Mouse (Mus musculus) kidney, embryonic 14.5 days (tissue): ENCODE data around the gene Mnt. TPM values are rescaled to one million over a fixed set of nuclear protein-coding genes. Genes with fewer than 3 reads are reported as not detected.

ENCODE experiments used
- ATAC-seq: fragments of 200-750 bp; cut with Nextera tagmentation; 2 replicates; pipeline ENCODE4 v1.8.0; 2017; ENCODE audit warnings: moderate number of reproducible peaks, mild to moderate bottlenecking, moderate TSS enrichment, moderate library complexity; ENCODE audit not compliant: low FRiP score, low TSS enrichment
- H3K27ac ChIP-seq: fragments of 300-500 bp; sonication (generic); 2 replicates; pipeline ENCODE4 v1.5.1; 2014; ENCODE audit warnings: low read depth, mild to moderate bottlenecking, low read length, moderate library complexity, mixed read lengths
- H3K27me3 ChIP-seq: fragments of 300-500 bp; sonication (generic); 2 replicates; pipeline ENCODE4 v1.6.1; 2014; ENCODE audit warnings: mild to moderate bottlenecking, low read length; ENCODE audit not compliant: control insufficient read depth, insufficient read depth
- H3K36me3 ChIP-seq: fragments of 300-500 bp; sonication (generic); 2 replicates; pipeline ENCODE4 v1.6.1; 2014; ENCODE audit warnings: low read length, mixed read lengths; ENCODE audit not compliant: control insufficient read depth, insufficient read depth
- H3K4me1 ChIP-seq: fragments of 300-500 bp; sonication (generic); 2 replicates; pipeline ENCODE4 v1.6.1; 2014; ENCODE audit warnings: low read length, mixed read lengths; ENCODE audit not compliant: control insufficient read depth, insufficient read depth
- H3K4me2 ChIP-seq: fragments of 300-500 bp; sonication (generic); replicated peaks from 2 replicates; pipeline ENCODE4 v1.6.1; 2014; ENCODE audit warnings: low read depth, mild to moderate bottlenecking, low read length
- H3K4me3 ChIP-seq: fragments of 300-500 bp; sonication (generic); 2 replicates; pipeline ENCODE4 v1.5.1; 2014; ENCODE audit warnings: mild to moderate bottlenecking, low read length
- H3K9ac ChIP-seq: fragments of 300-500 bp; sonication (generic); 2 replicates; pipeline ENCODE4 v1.6.1; 2014; ENCODE audit warnings: low read depth, mild to moderate bottlenecking, low read length, moderate library complexity
- H3K9me3 ChIP-seq: fragments of 300-500 bp; sonication (generic); 2 replicates; pipeline ENCODE4 v1.6.1; 2016; ENCODE audit warnings: low read length; ENCODE audit not compliant: control insufficient read depth
- WGBS: fragments of 180-500 bp; shearing (Covaris S2); extraction: QIAGEN DNeasy Blood & Tissue Kit; methylation state at CpG from one replicate; pipeline ENCODE4 v1.1.7; 2014; 5-methylcytosine and 5-hydroxymethylcytosine counted together
- polyA plus RNA-seq: library from polyadenylated mRNA; unstranded; fragments of >200 nt; fragmentation: Nextera tagmentation; extraction: Ambion mirVana; gene quantifications from 2 replicates; pipeline ENCODE4 v1.2.1, GENCODE M21; 2014

Gene Mnt
- polyA plus RNA-seq, 1 experiment from 2014 or later: 6.6 TPM

- 63% methylated on average over 4 of the region's 4 CpGs for WGBS
- no peak for ATAC-seq
- no peaks in the 10 kb centered on the region for H3K27me3 ChIP-seq
These were observed 39.8 kb downstream of the Mnt start for GRCm38 (mm10) chr11:74870544-74870943.

GRCm38 (mm10) chr11:74870991-74871622 lies 40.4 kb downstream of the Mnt start:
- H3K27me3 ChIP-seq: no peaks in the 10 kb centered on the region
- no peak overlapping the region for H3K9ac ChIP-seq
- 34% methylated on average over 12 of the region's 12 CpGs for WGBS
- H3K4me2 ChIP-seq: no peak overlapping the region
- no peak for ATAC-seq
- peaks cover 6% of the 10 kb centered on the region; the same call in 1 of the 2 replicates for H3K4me1 ChIP-seq
- no peak overlapping the region for H3K27ac ChIP-seq
- H3K4me3 ChIP-seq: no peak overlapping the region
- H3K36me3 ChIP-seq: no peaks in the 10 kb centered on the region
- H3K9me3 ChIP-seq: no peaks in the 10 kb centered on the region

More at GRCm38 (mm10) chr11:74870544-74870943, 39.8 kb downstream of the Mnt start:
- Histone ChIP-seq H3K9ac (no peak overlapping the region), H3K4me2 (no peak overlapping the region), H3K4me3 (no peak overlapping the region), H3K9me3 (no peaks in the 10 kb centered on the region), H3K36me3 (no peaks in the 10 kb centered on the region), H3K27ac (no peak overlapping the region), H3K4me1 (peaks cover 6% of the 10 kb centered on the region; the same call in 1 of the 2 replicates)

- WGBS: 36% methylated on average over 3 of the region's 3 CpGs
- no peak overlapping the region for H3K4me2 ChIP-seq
- H3K36me3 ChIP-seq: no peaks in the 10 kb centered on the region
- H3K9ac ChIP-seq: no peak overlapping the region
- ATAC-seq: peak; percentile 70; the same call in 1 of the 2 replicates
- H3K4me1 ChIP-seq: peaks cover 6% of the 10 kb centered on the region; the same call in 1 of the 2 replicates
- no peak overlapping the region for H3K4me3 ChIP-seq
- no peaks in the 10 kb centered on the region for H3K9me3 ChIP-seq
- no peak overlapping the region for H3K27ac ChIP-seq
- H3K27me3 ChIP-seq: no peaks in the 10 kb centered on the region
These were observed 43.9 kb downstream of the Mnt start for GRCm38 (mm10) chr11:74874630-74875029.

GRCm38 (mm10) chr11:74876801-74877200 lies 46.1 kb downstream of the Mnt start:
- Histone ChIP-seq H3K27ac (no peak overlapping the region), H3K9ac (no peak overlapping the region), H3K4me2 (no peak overlapping the region), H3K27me3 (no peaks in the 10 kb centered on the region), H3K36me3 (no peaks in the 10 kb centered on the region), H3K9me3 (no peaks in the 10 kb centered on the region), H3K4me3 (no peak overlapping the region), H3K4me1 (peaks cover 2% of the 10 kb centered on the region; the same call in 1 of the 2 replicates)
- peak; percentile 63 for ATAC-seq
- WGBS: 3% methylated on average over 9 of the region's 9 CpGs

- H3K9me3 ChIP-seq: no peaks in the 10 kb centered on the region
- H3K4me2 ChIP-seq: no peak overlapping the region
- 85% methylated on average over 9 of the region's 9 CpGs for WGBS
- H3K4me3 ChIP-seq: no peak overlapping the region
- ATAC-seq: no peak
- no peak overlapping the region for H3K27ac ChIP-seq
- no peaks in the 10 kb centered on the region for H3K36me3 ChIP-seq
- H3K4me1 ChIP-seq: no peaks in the 10 kb centered on the region
- no peaks in the 10 kb centered on the region for H3K27me3 ChIP-seq
- no peak overlapping the region for H3K9ac ChIP-seq
These were observed 50.3 kb downstream of the Mnt start for GRCm38 (mm10) chr11:74880999-74881398.

GRCm38 (mm10) chr11:74881979-74882378 lies 51.3 kb downstream of the Mnt start:
- H3K4me1 ChIP-seq: no peaks in the 10 kb centered on the region
- H3K27me3 ChIP-seq: no peaks in the 10 kb centered on the region
- H3K4me3 ChIP-seq: no peak overlapping the region
- ATAC-seq: no peak
- WGBS: 75% methylated on average over 14 of the region's 14 CpGs
- no peak overlapping the region for H3K9ac ChIP-seq
- H3K4me2 ChIP-seq: no peak overlapping the region
- H3K36me3 ChIP-seq: no peaks in the 10 kb centered on the region
- H3K27ac ChIP-seq: no peak overlapping the region
- no peaks in the 10 kb centered on the region for H3K9me3 ChIP-seq

- H3K4me3 ChIP-seq: no peak overlapping the region
- H3K4me2 ChIP-seq: no peak overlapping the region
- no peaks in the 10 kb centered on the region for H3K27me3 ChIP-seq
- H3K9me3 ChIP-seq: no peaks in the 10 kb centered on the region
- no peaks in the 10 kb centered on the region for H3K4me1 ChIP-seq
- ATAC-seq: no peak
- no peak overlapping the region for H3K9ac ChIP-seq
- 91% methylated on average over 10 of the region's 10 CpGs for WGBS
- no peaks in the 10 kb centered on the region for H3K36me3 ChIP-seq
- H3K27ac ChIP-seq: no peak overlapping the region
These were observed 52.4 kb downstream of the Mnt start for GRCm38 (mm10) chr11:74883098-74883497.

GRCm38 (mm10) chr11:74894619-74895018 lies 63.9 kb downstream of the Mnt start:
- peaks cover 3% of the 10 kb centered on the region; the same call in 1 of the 2 replicates for H3K36me3 ChIP-seq
- H3K9ac ChIP-seq: no peak overlapping the region
- H3K27me3 ChIP-seq: no peaks in the 10 kb centered on the region
- no peak overlapping the region for H3K27ac ChIP-seq
- H3K4me1 ChIP-seq: 0 out of 2 replicates have a peak, but pooled peaks cover 7% of the 10 kb centered on the region
- H3K4me2 ChIP-seq: no peak overlapping the region
- WGBS: 84% methylated on average over 4 of the region's 4 CpGs
- no peak for ATAC-seq
- H3K4me3 ChIP-seq: no peak overlapping the region
- H3K9me3 ChIP-seq: no peaks in the 10 kb centered on the region
